Mouse (Mus musculus): ENCODE results near the gene Ceacam1. TPM values are rescaled to one million over a fixed set of nuclear protein-coding genes. Genes with fewer than 3 reads are reported as not detected.

Gene Ceacam1
- polyA plus RNA-seq, 1 experiment from 2014 or later = 54.7 TPM

DNA sequence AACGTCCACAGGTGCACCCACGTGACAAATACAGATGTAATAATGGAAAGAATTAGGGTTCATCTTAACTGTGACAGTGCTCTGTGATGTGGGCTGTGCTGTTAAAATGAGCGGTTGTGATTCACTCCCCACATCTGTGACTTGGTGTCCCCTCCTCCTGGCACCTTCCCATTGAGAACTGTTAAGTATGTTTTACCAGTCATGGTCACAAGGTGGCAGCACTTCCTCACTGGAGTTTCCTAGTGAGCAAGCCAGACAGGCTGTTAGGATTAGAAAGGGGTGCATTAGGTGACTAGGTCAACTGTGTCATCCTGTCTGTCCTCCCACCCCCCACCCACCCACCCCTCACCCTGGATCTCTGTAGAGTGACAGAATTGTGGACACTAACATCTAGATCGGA, 53.0 kb downstream of the Ceacam1 start:
- ATAC-seq (ENCODE audit: insufficient read depth, low FRiP score, low read depth) = peak; percentile 35; the same call in 1 of the 2 replicates

DNA sequence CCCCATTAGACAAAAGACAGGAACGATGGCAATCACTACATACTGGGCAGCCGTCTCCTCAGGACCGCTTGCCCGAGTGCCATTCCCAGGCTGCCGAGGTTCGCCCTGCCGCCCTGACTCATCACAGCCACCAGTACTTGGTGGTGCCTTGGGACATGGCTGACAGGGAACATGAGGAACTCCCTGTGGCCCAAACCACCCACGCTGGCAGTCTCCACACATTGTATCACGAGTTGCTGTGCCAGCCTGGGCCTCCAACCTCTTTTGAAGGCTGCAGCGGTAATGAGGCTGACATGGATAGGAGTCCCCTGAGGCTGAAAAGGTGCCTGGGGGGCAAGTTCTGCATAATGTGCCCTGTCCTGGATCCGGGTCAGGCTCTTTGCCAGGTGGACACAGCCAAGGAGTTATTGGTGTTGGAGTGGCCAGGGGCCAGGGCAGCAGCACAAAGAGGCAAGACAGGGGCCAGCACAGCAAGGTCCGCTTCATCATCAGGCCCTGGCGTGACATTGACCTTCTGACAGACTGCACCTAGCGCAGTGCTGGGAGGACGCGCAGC, 55.0 kb downstream of the Ceacam1 start:
- Histone ChIP-seq H3K36me3 (no peaks in the 10 kb centered on the region), H3K4me1 (no peaks in the 10 kb centered on the region), H3K9ac (no peak overlapping the region), H3K4me3 (replicated peaks) (no peak overlapping the region), H3K4me2 (no peak overlapping the region), H3K27me3 (replicated peaks) (no peaks in the 10 kb centered on the region), H3K27ac (no peak overlapping the region), H3K9me3 (no peaks in the 10 kb centered on the region)
- 81% methylated on average over 16 of the region's 16 CpGs for WGBS
- no peak for ATAC-seq (ENCODE audit: insufficient read depth, low FRiP score, low read depth)

More for the DNA sequence above, 53.0 kb downstream of the Ceacam1 start:
- H3K4me2 ChIP-seq = no peak overlapping the region
- no peaks in the 10 kb centered on the region for H3K36me3 ChIP-seq
- H3K9ac ChIP-seq = no peak overlapping the region
- no peaks in the 10 kb centered on the region for H3K27me3 ChIP-seq (replicated peaks)
- no peak overlapping the region for H3K27ac ChIP-seq
- 37% methylated on average over 4 of the region's 4 CpGs for WGBS
- H3K9me3 ChIP-seq = no peaks in the 10 kb centered on the region
- no peak overlapping the region for H3K4me3 ChIP-seq (replicated peaks)
- H3K4me1 ChIP-seq = no peaks in the 10 kb centered on the region

DNA sequence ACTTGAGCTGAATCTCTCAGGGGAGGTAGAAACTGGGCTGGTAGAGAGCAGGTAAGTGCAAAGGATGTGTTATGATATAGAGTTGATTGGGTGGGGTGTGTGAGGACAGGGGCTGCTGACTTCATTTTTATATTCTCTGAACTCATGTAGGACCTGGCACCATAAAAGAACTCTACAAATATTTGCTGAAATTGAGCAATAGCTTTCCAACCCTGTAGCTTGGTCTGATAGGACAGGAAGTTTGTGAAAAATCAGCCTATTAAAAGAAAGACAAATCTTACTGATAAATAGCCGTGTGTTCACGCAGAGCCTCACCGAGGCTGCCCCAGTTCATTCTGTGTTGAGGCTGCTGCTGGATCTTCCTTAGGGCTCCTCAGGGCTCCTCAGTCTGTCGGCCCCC, 57.5 kb downstream of the Ceacam1 start:
- Histone ChIP-seq H3K9ac (no peak overlapping the region), H3K27ac (no peak overlapping the region), H3K36me3 (no peaks in the 10 kb centered on the region), H3K4me3 (replicated peaks) (no peak overlapping the region), H3K9me3 (no peaks in the 10 kb centered on the region), H3K4me2 (no peak overlapping the region), H3K4me1 (no peaks in the 10 kb centered on the region), H3K27me3 (replicated peaks) (no peaks in the 10 kb centered on the region)
- no peak for ATAC-seq (ENCODE audit: insufficient read depth, low FRiP score, low read depth)
- WGBS = 73% methylated on average over 4 of the region's 4 CpGs

- no peaks in the 10 kb centered on the region for H3K4me1 ChIP-seq
- no peak overlapping the region for H3K4me2 ChIP-seq
- H3K9ac ChIP-seq = no peak overlapping the region
- H3K9me3 ChIP-seq = no peaks in the 10 kb centered on the region
- ATAC-seq (ENCODE audit: insufficient read depth, low FRiP score, low read depth) = no peak
- no peak overlapping the region for H3K4me3 ChIP-seq (replicated peaks)
- 79% methylated on average over 8 of the region's 8 CpGs for WGBS
- no peak overlapping the region for H3K27ac ChIP-seq
- no peaks in the 10 kb centered on the region for H3K27me3 ChIP-seq (replicated peaks)
- H3K36me3 ChIP-seq = no peaks in the 10 kb centered on the region
Observed at GRCm38 (mm10) chr7:25419536-25419935, 57.9 kb downstream of the Ceacam1 start.

DNA sequence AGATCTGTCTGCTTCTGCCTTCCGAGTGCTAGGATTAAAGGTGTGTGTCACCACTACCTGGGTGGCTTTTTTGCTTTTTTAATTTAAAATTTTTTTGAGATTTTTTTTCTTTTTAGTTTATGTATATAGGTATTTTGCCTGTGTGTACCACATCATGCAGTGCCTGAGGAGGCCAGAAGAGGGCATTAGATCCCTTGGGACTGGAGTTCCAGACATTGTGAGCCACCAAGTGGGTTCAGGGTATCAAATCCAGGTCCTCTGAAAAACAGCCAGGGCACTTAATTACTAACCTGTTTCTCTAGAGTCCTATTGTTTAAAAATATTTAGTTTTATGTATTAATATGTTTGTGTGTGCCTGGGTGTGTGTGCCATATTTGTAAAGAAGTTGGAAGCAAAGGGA, 59.8 kb downstream of the Ceacam1 start:
- Histone ChIP-seq H3K36me3 (no peaks in the 10 kb centered on the region), H3K27me3 (replicated peaks) (no peaks in the 10 kb centered on the region), H3K4me1 (no peaks in the 10 kb centered on the region), H3K9ac (no peak overlapping the region), H3K27ac (no peak overlapping the region), H3K4me2 (no peak overlapping the region), H3K9me3 (no peaks in the 10 kb centered on the region), H3K4me3 (replicated peaks) (no peak overlapping the region)
- 87% methylated on average over 1 of the region's 1 CpGs for WGBS
- ATAC-seq (ENCODE audit: insufficient read depth, low FRiP score, low read depth) = no peak

DNA sequence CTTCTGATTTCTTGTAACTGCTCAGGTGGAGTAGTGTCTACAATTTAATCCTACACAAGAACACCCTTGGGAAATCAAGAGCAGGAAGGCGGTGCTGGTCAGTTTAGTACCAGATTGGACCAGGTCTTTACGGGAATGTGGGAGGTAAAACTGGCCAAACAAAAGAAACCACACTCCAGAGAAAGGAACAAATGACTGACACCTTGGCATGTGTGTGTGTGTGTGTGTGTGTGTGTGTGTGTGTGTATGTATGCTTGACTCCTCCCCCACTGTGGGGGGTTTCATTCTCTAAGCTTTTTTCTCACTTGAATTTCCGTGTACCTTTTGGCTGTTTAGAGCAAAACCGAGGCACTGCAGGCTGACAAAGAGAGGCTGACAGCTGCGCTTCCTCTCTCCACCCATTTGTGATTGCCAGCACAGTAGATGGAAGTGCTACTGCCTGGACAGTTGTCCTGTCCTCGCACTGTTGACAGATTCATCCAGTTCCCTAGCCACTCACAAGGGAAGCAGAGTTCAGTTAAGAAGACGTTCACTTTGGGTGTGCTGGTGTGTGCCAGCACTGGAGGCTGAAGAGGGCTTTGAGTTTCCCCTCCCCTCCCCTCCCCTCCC, 64.5 kb downstream of the Ceacam1 start, which contains the start of gene Cxcl17:
Cxcl17 (minus strand) TSS at position 54 of the 609 bp plus-strand sequence.
- no peaks in the 10 kb centered on the region for H3K27me3 ChIP-seq (replicated peaks)
- no peaks in the 10 kb centered on the region for H3K9me3 ChIP-seq
- H3K4me3 ChIP-seq (replicated peaks) = no peak within 1 kb of the TSS
- ATAC-seq (ENCODE audit: insufficient read depth, low FRiP score, low read depth) = no peak
- no peaks in the 10 kb centered on the region for H3K36me3 ChIP-seq
- WGBS = 46% methylated on average over 7 of the region's 7 CpGs
- no peak within 1 kb of the TSS for H3K27ac ChIP-seq
- H3K9ac ChIP-seq = no peak within 1 kb of the TSS
- no peaks in the 10 kb centered on the region for H3K4me1 ChIP-seq
- H3K4me2 ChIP-seq = no peak within 1 kb of the TSS

DNA sequence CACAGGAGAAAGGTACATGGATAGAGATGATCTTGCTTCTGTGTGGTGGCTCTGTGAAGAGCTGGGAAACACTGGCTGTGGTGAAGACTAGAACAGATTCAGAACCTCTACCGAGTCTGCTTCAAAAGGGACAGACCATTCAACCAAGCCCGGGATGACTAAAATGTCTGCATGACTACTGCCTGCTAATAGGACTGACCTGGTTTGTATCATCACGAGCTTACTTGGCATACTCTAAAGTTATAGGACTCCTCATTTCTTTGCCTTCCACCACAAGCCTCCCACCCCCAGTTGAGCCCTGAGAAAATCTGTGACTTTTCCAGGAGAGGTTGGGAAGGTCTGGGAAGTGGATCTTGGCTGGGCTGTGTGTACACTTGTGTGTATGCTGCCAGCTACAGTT, 65.5 kb downstream of the Ceacam1 start:
- 80% methylated on average over 3 of the region's 3 CpGs for WGBS

More for the DNA sequence above, 65.5 kb downstream of the Ceacam1 start:
- Histone ChIP-seq H3K36me3 (no peaks in the 10 kb centered on the region), H3K9ac (no peak overlapping the region), H3K4me2 (no peak overlapping the region), H3K27me3 (replicated peaks) (no peaks in the 10 kb centered on the region), H3K27ac (no peak overlapping the region), H3K9me3 (no peaks in the 10 kb centered on the region), H3K4me1 (no peaks in the 10 kb centered on the region), H3K4me3 (replicated peaks) (no peak overlapping the region)
- ATAC-seq (ENCODE audit: insufficient read depth, low FRiP score, low read depth) = no peak

Other genes with a start within 250 kb of the Ceacam1 start
- gene Gsk3a, start 239.8 kb downstream of the Ceacam1 start, polyA plus RNA-seq (2015; fragmentation: Nextera tagmentation; extraction: Ambion mirVana) = 9.4 and 10.5 TPM in 2 replicates
- 13.0 and 17.6 TPM in 2 replicates for gene Erf, start 226.8 kb downstream of the Ceacam1 start, polyA plus RNA-seq (2015; fragmentation: Nextera tagmentation; extraction: Ambion mirVana)
- 33.8 and 36.4 TPM in 2 replicates for gene Cic, start 209.9 kb downstream of the Ceacam1 start, polyA plus RNA-seq (2015; fragmentation: Nextera tagmentation; extraction: Ambion mirVana)
- gene Pafah1b3, start 179.6 kb downstream of the Ceacam1 start, polyA plus RNA-seq (2015; fragmentation: Nextera tagmentation; extraction: Ambion mirVana) = 201 and 215 TPM in 2 replicates
- 0.41 and 0.49 TPM in 2 replicates for gene Prr19, start 176.2 kb downstream of the Ceacam1 start, polyA plus RNA-seq (2015; fragmentation: Nextera tagmentation; extraction: Ambion mirVana)
- 1.4 and 1.6 TPM in 2 replicates for gene Tmem145, start 171.5 kb downstream of the Ceacam1 start, polyA plus RNA-seq (2015; fragmentation: Nextera tagmentation; extraction: Ambion mirVana)
- gene Megf8, start 160.4 kb downstream of the Ceacam1 start, polyA plus RNA-seq (2015; fragmentation: Nextera tagmentation; extraction: Ambion mirVana) = 10.3 and 10.9 TPM in 2 replicates
- 107 and 419 TPM in 2 replicates for gene Cnfn, start 107.9 kb downstream of the Ceacam1 start, polyA plus RNA-seq (2015; fragmentation: Nextera tagmentation; extraction: Ambion mirVana)
- gene Lipe, start 78.9 kb downstream of the Ceacam1 start, polyA plus RNA-seq (2015; fragmentation: Nextera tagmentation; extraction: Ambion mirVana) = 8.3 and 8.4 TPM in 2 replicates
- gene Cxcl17, start 64.7 kb downstream of the Ceacam1 start, polyA plus RNA-seq (2015; fragmentation: Nextera tagmentation; extraction: Ambion mirVana) = 0.36 and 0.42 TPM in 2 replicates
- not detected in 2 replicates for gene Ceacam2, start 62.3 kb upstream of the Ceacam1 start, polyA plus RNA-seq (2015; fragmentation: Nextera tagmentation; extraction: Ambion mirVana)
- 3.2 and 3.9 TPM in 2 replicates for gene Erich4, start 138.3 kb upstream of the Ceacam1 start, polyA plus RNA-seq (2015; fragmentation: Nextera tagmentation; extraction: Ambion mirVana)
- 33.0 and 38.0 TPM in 2 replicates for gene Dmac2, start 141.8 kb upstream of the Ceacam1 start, polyA plus RNA-seq (2015; fragmentation: Nextera tagmentation; extraction: Ambion mirVana)
- 11.3 and 12.3 TPM in 2 replicates for gene B3gnt8, start 149.1 kb upstream of the Ceacam1 start, polyA plus RNA-seq (2015; fragmentation: Nextera tagmentation; extraction: Ambion mirVana)
- gene Bckdha, start 181.4 kb upstream of the Ceacam1 start, polyA plus RNA-seq (2015; fragmentation: Nextera tagmentation; extraction: Ambion mirVana) = 54.5 and 56.8 TPM in 2 replicates
- 71.8 and 79.8 TPM in 2 replicates for gene Exosc5, start 181.6 kb upstream of the Ceacam1 start, polyA plus RNA-seq (2015; fragmentation: Nextera tagmentation; extraction: Ambion mirVana)
- 3.0 and 4.0 TPM in 2 replicates for gene Tmem91, start 197.6 kb upstream of the Ceacam1 start, polyA plus RNA-seq (2015; fragmentation: Nextera tagmentation; extraction: Ambion mirVana)
- 23.2 and 25.3 TPM in 2 replicates for gene B9d2, start 203.2 kb upstream of the Ceacam1 start, polyA plus RNA-seq (2015; fragmentation: Nextera tagmentation; extraction: Ambion mirVana)
- gene Tgfb1, start 209.4 kb upstream of the Ceacam1 start, polyA plus RNA-seq (2015; fragmentation: Nextera tagmentation; extraction: Ambion mirVana) = 3.9 and 4.1 TPM in 2 replicates
- gene Ccdc97, start 241.5 kb upstream of the Ceacam1 start, polyA plus RNA-seq (2015; fragmentation: Nextera tagmentation; extraction: Ambion mirVana) = 16.9 and 19.6 TPM in 2 replicates

Data from stomach, embryonic 15.5 days (tissue).